Mouse (Mus musculus) liver, adult (tissue): ENCODE results near the gene Gns.

Source experiments
- GATA4 ChIP-seq: IDR thresholded peaks from 2 replicates; pipeline ENCODE4 v1.6.1; 2014; ENCODE audit warnings: mild to moderate bottlenecking, low read length; ENCODE audit not compliant: insufficient replicate concordance

Gns gene

GRCm38 (mm10) chr10:121429581-121429980 lies 64.7 kb downstream of the Gns start:
- no peak for TF ChIP-seq GATA4

DNA sequence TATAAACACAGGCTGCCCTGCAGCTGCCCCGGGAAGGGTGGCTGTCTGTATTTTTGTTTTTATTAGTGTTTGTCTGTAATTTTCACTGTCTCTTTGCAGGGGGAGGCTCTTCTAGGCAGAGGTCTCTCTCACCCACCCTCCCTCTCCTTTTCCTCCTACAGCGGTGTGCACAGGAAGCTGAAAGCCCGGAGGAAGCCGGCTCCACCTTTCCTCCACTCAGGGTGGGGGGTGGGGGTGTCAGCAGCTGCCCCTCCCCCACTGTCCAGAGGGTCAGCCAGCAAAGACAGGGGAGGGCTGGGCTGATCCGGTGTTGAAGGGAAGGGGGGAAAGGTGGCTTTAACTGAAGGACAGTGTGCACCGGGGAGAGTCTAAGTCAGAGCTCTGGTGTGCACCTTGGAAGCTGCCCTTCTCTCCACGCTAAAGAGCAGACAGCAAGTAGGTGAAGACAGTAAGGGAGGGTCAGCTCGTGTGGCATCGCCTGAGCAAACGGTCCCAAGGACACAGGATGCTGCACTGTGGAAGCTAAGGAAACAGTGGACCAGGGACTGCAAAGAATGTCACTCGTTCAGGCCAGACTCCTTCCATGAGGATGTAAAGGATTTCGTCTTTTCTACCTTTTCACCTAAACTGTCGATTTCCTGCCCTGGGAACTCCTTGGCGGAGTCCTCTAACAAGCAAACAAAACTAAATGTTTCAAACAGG lies 65.2 kb downstream of the Gns start:
- TF ChIP-seq GATA4 = no peak; the same call in 1 of the 2 replicates

- no peak for TF ChIP-seq GATA4
Measured at GRCm38 (mm10) chr10:121430764-121431540, 66.1 kb downstream of the Gns start.

DNA sequence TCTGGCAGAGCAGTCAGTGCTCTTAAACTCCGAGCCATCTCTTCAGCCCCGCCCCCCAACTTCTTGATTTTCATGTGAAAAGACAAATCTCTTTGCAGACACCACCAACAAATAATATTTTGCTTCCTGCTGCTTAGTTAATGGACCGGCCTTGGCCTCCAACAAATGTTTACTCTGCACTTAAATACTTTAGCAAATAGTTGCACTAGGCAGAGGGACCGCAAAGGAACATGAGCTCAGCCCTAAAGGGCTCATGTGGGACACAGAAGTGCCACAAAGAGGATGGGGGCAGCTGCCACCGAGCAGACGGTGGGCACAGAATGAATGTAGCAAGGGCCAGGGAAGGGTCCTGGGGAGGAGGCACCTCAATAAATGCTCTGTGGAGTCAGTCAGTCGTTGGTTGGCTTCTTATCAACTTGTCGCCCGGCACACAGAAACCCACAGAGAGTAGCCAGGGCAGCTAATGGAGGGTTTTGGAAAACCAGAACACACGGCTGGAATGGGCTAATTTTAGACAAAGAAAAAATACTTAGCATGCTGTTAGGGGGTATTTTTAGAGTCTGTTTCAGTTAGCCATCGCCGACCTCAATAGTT lies 67.2 kb downstream of the Gns start:
- no peak; the same call in 1 of the 2 replicates for TF ChIP-seq GATA4

DNA sequence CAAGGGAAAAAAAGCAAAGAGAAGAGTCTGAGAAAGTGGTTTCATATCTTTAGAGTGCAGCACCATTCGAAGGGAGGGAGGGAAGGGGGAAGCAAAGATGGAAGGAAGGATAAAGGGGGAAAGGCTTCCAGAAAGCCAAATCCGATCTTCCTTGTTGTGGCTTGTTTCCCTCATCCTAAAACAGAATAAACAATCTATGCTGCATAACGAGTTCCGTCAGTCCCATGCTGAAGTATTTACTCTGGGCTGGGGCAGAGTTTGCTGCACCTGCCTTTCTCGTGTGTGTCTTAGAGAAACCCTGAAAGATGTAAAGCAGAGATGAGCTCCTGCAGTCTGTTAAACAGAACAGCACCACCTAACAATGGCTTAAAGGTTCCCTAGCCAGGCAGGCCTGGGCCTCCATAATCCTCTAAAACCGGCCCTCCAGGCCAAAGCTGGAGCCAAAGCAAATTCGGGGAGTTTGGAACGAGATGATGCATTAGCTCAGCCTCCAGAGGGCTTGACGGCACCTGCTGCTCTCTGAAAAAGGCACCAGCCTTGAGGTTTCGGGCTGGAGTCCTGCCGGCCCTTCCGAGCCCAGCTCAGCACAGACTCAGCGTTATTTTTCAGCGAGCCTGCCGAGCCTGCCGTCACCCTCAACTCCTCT lies 67.9 kb downstream of the Gns start:
- TF ChIP-seq GATA4 = no peak

DNA sequence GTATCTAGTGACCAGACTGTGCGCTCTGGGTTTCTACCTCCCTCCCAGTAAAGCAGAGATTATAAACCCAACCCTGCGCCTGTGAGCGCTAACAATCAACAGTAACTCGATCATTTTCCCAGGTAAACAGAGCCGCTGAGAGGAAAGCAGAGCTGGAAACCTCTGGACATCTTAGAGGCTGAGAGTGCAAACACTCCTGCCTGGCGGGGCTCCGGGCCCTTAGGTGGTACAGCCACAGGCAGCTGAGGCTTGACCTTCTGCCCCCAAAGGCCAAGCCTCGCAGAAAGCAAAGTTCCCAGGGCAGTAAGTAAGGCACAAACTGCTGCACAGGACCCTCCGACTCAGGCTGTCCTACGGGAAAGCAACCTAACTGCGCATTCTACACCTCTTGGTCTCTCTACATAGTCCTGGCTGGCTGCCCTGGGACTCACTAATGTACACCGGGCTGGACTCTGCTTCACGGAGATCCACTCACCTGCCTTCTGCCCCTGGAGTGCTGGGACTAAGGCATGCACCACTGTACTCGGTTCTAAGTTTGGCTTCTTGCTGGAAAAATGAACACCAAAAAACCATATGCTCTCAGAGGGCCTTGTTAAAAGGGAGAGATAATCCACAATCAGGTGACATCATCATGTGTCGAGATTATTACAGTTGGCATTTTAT lies 69.7 kb downstream of the Gns start:
- no peak for TF ChIP-seq GATA4

GRCm38 (mm10) chr10:121435546-121436257 lies 70.8 kb downstream of the Gns start:
- TF ChIP-seq GATA4 = no peak

GRCm38 (mm10) chr10:121436258-121436645 lies 71.4 kb downstream of the Gns start:
- TF ChIP-seq GATA4 = no peak

DNA sequence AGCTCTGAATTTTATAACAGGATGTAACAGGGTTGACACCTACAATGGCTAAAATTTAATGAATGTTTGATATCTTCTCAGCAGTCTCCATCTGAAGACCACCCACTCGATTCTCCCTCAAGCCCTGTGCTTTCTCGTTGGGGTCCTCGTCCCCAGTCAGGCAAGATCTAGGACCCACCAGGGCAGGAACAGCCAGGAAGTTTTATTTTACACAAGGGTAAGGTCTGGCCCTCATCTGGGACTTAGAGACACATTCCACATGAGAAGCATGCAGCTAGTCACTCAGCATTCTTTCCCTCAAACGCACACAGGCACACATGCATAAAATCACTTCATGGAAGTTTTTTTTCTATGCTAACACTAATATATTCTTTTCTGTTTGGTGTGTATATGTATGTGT lies 71.8 kb downstream of the Gns start:
- no peak for TF ChIP-seq GATA4

GRCm38 (mm10) chr10:121438109-121438508 lies 73.2 kb downstream of the Gns start:
- no peak for TF ChIP-seq GATA4

GRCm38 (mm10) chr10:121439310-121439731 lies 74.4 kb downstream of the Gns start:
- peak; percentile 83; the same call in 1 of the 2 replicates for TF ChIP-seq GATA4

DNA sequence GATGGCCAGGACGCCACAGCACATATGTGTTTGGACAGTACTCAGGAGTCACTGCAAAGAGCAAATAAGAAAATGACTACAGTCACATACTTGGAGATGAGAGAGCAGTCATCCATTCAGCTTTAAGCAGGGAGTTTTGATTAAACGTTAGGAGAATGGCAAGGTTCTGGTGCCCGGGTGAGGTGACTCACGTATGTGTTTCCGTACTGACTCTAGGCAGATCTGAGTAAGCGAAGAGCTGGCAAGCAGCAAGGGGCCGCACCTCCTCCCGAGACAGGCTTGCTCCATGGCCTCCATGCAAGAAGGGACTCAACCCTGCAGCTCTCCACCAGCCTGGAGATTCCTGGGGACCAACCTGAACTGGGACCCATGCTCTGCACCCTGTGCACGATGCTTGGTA lies 78.9 kb downstream of the Gns start:
- no peak for TF ChIP-seq GATA4

- TF ChIP-seq GATA4 = no peak
Measured at GRCm38 (mm10) chr10:121444198-121444597, 79.3 kb downstream of the Gns start.

DNA sequence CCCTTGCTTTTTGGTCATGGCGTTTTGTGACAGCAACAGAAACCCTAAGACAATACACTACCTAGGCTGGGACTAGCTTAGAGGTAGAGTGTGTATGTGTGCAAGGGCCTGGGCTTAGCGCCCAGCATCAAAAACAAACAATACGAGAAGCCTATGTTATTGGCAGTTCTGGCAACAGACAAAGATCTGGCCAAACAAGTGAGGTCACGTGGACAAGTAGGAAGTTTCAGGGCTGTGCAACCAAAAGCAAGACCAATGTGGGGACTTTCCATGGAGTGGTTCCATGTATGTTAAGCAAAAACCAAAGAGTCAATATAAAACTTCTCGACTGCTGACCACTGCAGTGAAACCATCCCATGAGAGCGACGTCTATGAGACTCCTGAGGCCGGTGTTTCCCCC lies 80.9 kb downstream of the Gns start:
- no peak for TF ChIP-seq GATA4
